Mouse (Mus musculus) cerebellum, postnatal 36 days (tissue): Measurements from ENCODE around the gene Prune2.

ENCODE experiments used
- DNase-seq, 2 experiments: peaks; one replicate each; pipeline ENCODE4 v3.0.0; 2021 to 2022; ENCODE audit warnings: mixed read lengths in 2 of 2

Prune2 gene

GRCm38 (mm10) chr19:17210541-17210940, 254.6 kb downstream of the Prune2 start:
- no peak for DNase-seq

- peak; percentile 57 to 63 for DNase-seq
Observed at GRCm38 (mm10) chr19:17214896-17215520, 259.1 kb downstream of the Prune2 start.

DNA sequence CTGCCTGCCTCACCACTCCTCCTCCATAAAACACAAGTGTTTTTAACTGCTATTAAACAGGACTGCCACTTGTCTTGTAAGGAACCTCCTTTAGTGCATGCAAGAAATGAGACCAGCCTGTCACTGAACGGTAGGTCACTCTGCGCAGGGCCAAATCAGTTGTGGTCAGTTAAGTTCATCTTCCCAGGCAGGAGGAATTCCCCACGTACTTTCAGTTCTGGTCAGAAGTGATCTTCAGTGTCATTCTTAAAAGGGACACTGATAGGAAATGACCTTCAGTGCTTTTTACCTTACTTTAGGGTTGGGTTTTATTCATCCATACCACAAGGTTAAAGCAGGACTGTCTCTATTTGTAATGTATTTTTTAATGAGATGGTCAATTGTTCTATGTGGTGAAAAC, 262.3 kb downstream of the Prune2 start:
- DNase-seq, result no peak

- DNase-seq, result no peak
Observed at GRCm38 (mm10) chr19:17223801-17224200, 267.9 kb downstream of the Prune2 start.

DNA sequence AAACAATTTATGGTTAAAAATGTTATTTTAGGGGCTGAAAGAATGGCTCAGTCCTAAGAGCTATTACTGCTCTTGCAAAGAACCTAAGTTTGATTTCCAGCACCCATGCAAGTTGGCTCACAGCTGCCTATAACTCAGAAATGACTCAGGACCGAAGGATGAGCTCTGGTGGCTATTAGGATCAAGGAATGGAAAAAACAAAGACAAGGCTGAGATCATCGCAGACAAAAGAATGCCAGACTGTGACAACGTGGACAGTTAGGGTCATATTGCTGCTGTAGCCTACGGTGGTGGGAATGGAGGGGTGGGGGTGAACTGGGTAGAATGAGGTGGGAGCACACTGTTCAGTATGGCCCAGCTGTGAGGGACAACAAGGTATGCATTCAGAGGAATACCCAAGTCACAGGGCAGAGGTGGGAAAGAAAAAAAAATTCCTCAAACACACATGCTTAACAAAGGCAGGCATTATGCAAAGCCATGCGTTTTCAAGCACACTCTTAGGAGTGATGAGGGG, 269.7 kb downstream of the Prune2 start:
- DNase-seq, result no peak

- DNase-seq, result no peak
Observed at GRCm38 (mm10) chr19:17226096-17226495, 270.2 kb downstream of the Prune2 start.

- no peak for DNase-seq
Observed at GRCm38 (mm10) chr19:17230013-17230412, 274.1 kb downstream of the Prune2 start.

DNA sequence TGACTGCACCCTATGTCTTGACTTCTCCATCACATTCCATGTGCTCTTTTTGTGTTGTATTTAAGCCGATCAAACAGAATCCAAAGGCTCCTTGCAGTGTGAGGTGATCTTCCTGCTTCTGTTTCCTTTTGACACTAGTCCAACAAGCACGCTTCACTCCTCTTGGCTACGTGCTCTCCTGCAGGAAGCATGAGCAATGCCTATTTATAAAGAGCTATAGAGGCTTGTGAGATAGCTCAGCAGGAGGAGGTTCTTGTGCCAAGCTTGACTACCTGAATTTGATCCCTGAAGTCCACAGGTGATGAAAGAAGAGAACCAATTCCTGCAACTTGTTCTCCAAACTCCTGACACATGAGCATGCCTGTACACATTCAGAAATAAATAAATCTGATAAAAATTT, 282.6 kb downstream of the Prune2 start:
- peak; percentile 74 to 81 for DNase-seq

GRCm38 (mm10) chr19:17240170-17241077, 284.5 kb downstream of the Prune2 start:
- peak; percentile 55 to 70 for DNase-seq

DNA sequence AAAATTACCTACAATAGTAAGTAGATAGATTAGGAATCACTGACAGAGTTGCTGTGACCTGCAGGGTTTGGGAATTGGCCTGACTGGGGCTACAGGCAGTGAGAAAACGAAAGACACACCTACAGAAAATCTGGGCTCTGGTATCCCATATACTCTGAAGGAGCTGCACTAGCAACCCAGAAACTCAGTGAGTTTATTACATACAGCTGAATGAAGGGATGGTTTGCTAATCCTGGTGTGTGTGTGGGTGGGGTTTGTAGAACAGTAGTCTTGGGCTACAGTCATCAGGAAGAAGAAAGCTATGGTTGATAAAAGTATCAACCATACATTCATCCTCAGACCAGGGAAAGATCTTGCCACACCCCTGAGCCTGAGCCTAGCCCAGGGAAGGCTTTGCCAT, 285.3 kb downstream of the Prune2 start:
- no peak for DNase-seq

- peak in 1 of 2 experiments; percentile 15 for DNase-seq
Observed at GRCm38 (mm10) chr19:17242962-17243361, 287.0 kb downstream of the Prune2 start.

DNA sequence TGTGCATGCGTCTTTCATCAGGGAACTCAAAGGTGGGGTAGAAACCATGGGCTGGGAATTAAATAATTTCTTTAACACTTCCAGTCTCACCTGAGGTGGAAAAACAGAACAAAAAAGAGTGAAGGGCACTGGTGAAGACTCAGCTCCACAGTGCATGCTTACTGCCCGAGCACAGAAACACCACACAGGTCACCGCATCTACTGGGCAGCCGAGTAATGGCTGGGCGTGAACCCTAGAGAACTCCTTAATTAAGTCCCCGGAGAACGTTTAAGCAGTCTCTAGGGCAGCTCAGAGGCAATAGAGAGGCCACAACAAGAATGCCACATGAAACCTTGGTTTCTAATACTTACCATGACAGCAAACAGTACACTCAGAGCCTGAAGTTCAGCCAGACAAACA, 288.6 kb downstream of the Prune2 start:
- no peak for DNase-seq

DNA sequence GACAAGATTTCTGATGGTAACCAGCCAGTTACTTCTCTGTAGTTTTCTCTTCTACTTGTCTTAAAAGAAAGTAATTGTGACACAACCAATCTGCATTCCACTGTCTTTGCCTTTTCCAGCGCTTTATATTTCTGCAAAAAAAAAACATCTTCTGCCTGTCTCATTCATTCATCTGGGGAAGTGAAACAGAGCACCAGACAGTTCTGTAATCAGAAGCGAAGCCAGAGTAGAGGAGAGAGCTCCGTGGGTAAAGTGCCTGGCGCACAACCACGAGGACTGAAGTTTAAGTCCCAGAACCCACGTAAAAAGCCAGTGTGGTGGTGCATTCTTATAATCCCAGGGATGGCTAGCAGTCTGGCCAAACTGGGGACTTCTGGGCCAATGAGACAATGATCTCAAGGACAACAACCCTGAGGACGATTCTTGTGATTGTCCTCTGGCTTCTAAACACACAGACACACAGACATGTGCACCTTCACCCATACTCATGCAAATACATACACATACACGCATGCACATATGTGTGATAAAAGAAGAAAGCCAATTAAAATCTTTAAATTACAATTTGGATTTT, 291.5 kb downstream of the Prune2 start:
- DNase-seq, result no peak

- DNase-seq, result no peak
Observed at GRCm38 (mm10) chr19:17249691-17250090, 293.8 kb downstream of the Prune2 start.

DNA sequence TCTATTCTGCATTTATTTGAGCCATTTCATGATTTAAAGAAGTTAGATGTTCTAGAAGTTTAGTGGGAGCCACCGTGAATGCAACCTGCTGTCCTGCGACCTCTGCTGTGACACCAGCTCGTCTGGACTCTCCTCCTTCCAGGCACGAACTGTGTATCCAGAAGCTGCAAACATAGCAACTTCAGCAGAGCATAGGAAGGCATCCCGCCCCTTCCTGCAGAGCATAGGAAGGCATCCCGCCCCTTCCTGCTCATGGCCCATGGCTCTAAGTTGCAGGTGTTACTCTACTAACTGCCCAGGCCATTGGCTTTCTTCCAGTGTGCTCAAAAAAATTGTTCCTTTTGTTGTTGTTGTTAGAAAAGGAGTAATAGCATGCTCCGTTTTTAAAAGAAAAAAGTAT, 294.9 kb downstream of the Prune2 start:
- no peak for DNase-seq

DNA sequence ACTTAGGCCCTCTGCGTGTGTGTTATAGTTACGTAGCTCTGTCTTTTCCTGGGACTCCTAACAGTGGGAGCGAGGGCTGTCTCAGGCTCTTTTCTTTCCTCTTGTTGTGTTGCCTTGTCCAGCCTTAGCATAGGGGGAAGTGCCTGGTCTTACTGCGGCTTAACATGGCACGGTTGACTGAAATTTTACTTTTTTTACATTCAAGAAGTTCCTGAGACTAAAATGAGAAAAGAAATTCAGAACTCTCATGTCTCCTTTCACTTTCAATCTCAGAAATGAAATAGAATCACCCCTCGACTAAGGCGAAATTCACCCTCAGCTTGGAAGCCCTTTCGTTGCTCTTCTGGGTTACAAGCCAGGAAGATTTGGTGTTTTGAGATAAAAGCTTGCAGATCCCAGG, 295.5 kb downstream of the Prune2 start:
- DNase-seq, result no peak

- no peak for DNase-seq
Observed at GRCm38 (mm10) chr19:17252845-17253244, 296.9 kb downstream of the Prune2 start.

DNA sequence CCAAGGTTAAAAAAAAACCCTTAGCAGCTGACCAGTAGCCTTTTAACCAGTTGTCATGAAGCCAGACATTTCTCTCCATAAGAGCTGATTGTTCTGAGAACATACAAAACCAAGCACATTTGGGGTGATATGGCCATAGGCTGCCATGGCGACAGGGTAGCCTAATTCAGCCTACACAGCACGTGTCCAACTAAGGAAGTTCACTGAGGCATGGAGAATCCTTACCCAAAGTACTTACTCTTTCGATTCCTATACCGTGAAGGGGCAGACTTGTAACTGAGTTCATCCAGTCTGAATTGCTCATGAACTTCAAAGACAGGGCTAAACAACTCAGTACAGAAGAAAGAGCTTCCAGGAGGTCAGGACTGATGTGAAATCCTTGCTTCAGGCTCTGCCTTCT, 299.6 kb downstream of the Prune2 start:
- no peak for DNase-seq

DNA sequence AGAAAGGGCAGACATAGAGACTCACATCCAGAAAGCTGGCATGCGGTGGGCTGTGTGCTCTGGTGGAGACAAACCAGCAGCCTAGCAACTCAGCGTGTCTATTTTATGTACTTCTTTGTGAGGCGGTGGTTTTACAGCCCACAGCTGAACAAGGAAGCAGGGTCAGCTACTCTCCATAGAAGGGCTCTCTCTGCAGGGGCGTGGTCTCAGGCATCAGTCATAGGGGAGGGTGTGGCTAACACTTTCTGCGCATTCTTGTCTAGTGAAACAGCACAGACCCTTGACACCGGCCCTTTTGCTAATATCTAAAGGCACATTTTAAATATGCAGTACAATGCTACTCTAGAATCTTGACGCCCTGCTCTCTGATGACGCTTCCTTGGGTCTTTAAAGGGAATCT, 300.5 kb downstream of the Prune2 start:
- DNase-seq, result no peak

DNA sequence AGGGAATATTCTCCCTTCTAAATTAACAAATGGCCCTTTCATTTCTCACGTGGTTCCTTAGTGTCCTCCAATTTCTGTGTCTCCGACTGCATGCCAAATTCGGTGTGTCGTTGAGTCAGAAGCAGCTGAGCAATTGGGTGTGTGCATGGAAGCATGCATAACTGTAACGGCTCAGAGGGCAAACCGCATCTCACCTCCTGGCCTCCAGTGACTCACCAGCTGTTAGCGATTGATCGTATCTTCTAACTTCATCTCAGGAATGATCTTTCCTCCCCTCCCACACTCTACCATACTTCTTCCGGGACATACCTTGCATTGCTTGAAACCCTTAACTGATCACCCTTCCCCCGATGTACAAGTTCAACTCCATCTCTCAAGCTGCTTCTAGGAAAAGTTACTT, 300.9 kb downstream of the Prune2 start:
- no peak for DNase-seq

DNA sequence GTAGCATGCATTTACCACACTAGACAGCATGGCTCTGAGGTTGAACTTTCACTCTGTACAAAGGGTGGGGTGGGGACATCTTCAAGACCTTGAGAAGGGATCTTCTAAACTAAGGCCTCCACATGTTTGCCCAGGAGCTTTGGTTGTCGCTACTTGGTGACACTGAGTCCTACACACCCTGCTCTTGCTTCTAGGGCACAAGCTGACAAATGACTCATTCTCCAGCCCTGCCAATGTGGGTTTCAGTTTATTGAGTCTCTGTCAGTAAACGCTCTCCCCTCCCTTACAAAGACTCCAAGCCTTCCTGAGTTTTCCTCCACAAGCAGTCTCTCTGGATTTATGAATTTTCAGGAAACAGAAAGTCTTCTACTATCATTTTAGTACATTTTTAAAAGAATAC, 307.3 kb downstream of the Prune2 start:
- no peak for DNase-seq

DNA sequence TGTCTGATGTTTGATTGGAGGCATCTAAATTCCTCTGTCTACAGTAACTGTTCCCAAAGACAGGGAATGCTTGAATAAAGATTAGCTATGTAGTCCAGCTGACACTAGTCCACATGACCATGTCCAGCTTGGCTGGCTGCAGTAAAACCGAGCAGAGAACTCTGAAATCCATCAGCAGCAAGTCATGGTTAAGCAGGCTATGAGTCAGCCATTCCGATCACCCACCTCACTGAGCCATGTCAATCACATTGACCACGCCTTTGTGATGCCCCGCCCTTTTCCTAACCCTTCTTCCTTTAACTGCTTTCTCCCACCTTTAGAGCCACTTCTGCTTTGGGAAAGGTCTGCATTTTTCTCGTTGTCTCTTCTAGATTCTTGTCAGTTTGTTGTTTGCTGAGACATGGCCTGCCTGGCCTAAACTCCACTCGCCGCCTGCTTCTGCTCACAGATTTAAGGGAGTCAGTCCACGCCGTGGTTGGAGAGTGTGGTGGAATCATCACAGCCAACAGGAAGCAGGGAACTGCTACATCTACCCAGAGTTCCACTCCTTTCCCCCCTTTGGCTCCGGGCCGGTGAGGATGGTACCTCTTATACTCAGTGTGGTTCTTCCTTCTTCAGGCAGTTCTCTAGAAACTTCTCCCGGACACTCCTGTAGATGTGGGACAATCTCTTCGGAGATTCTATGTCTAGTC, 307.9 kb downstream of the Prune2 start:
- no peak for DNase-seq
